Mouse (Mus musculus): ENCODE measurements around the gene Kalrn.

Kalrn gene

GRCm38 (mm10) chr16:34079511-34079910 is 493.8 kb downstream of the Kalrn start:
- no peak for ATAC-seq (ENCODE audit: low TSS enrichment)

- ATAC-seq (ENCODE audit: low TSS enrichment): peak; percentile 64
These were observed 494.6 kb downstream of the Kalrn start for GRCm38 (mm10) chr16:34078732-34079131.

DNA sequence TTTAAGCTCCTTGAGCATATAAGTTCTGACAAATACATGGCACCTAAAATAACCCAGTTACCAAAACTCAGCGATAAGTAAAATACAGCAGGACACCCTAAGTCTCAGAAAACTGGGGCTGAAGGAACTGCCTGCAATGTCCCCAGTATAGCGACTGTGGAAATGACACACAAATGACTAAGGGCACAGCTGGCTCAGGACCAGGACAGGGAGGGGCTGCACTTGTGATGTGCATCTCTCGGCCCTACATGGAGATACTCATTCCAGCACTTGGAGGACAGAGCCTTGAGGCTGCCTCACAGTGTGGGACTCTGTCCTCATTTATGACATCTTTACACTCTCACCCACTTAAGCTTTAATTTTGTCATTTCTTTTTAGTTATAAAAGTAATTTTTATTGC is 497.2 kb downstream of the Kalrn start:
- ATAC-seq (ENCODE audit: low TSS enrichment): peak; percentile 11; the same call in 1 of the 2 replicates

GRCm38 (mm10) chr16:34073930-34074329 is 499.4 kb downstream of the Kalrn start:
- ATAC-seq (ENCODE audit: low TSS enrichment): no peak

- no peak for ATAC-seq (ENCODE audit: low TSS enrichment)
These were observed 501.2 kb downstream of the Kalrn start for GRCm38 (mm10) chr16:34072136-34072535.

DNA sequence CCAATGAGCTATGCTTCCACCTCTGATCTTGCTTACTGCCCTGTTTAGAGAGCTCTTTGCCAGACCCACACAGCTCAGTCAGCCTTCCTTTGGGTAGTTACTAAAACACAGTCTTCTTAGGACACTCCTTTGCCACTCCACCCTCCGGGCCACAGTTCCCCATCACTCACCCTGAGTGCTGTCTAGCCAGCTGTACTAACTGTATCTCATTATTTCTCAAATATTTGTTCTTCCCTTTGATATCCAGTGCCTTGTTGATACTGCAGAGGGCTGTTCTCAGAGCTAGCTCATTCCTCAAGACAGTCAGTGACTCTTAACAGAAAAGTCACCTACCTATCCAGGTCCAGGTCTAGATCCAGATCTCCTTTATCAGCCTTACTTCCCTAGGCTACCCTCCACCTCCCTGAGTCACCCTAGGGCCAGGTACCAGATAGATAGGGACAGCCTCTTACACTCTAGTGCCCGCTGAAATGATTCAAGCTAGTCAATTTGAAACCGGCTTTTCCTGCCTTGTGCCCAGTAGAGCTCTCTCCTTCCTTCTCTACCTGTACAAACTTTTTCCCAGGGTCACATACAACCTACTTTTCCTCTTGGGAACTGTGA is 502.0 kb downstream of the Kalrn start:
- no peak for ATAC-seq (ENCODE audit: low TSS enrichment)

- no peak for ATAC-seq (ENCODE audit: low TSS enrichment)
These were observed 503.9 kb downstream of the Kalrn start for GRCm38 (mm10) chr16:34069481-34069880.

DNA sequence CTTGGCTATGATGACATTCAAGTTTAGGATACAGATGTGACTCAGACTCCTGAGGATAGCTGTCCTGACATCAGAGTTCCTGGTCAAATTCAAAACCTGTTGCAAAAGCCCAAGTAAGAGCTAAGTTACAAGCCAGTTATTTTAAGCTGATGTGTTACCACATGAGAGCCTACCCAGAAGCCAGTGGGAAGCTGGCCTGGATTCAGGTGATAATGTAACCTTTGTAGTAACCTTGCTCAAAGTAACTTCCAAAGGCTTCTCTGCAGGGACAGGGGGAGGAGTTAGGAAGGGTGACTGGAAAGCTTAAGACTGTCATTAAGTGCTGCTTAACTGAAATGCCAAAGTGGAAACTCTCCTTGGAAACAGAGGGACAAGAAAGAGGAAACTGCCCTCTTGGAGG is 506.4 kb downstream of the Kalrn start:
- ATAC-seq (ENCODE audit: low TSS enrichment): no peak

DNA sequence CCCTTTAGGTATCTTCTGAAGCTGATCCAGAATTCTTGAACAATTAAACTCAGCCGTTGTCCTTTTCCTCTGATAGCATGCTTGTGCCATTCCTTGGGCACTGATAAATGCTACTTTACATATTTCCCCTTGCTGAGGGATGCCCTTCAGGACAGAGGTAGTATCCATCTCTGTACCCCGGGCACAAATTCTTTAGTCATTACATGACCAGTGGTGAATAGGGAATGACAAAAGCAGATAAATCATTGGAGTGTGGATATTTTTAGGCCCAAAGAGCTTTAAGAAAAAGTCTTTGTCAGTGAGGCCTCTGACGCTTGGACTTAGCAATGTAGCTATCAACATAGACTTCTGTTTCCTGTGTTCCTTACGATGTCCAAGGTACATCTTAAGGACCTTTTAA is 507.0 kb downstream of the Kalrn start:
- no peak for ATAC-seq (ENCODE audit: low TSS enrichment)

- ATAC-seq (ENCODE audit: low TSS enrichment): no peak
These were observed 510.0 kb downstream of the Kalrn start for GRCm38 (mm10) chr16:34063313-34063712.

- no peak for ATAC-seq (ENCODE audit: low TSS enrichment)
These were observed 511.7 kb downstream of the Kalrn start for GRCm38 (mm10) chr16:34061661-34062060.

DNA sequence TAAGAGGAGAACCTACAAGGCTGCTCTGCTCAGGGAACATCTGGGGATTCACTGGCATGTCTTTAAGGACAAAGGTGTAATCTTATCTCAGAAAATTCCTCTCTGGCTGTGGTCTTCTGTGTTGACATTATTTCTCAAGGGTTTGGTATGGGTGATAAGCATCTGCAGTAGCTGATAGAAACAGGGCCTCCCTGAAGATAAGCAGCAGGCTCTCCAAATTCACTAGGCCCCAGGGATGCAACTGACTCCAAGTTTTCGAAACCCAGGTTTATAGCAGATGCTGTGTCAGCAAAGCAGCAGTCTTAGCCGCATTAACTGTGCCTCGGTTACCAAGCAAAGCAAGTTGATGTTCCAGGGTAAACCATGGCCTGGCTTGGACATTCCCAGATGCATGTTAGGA is 514.7 kb downstream of the Kalrn start:
- ATAC-seq (ENCODE audit: low TSS enrichment): no peak

- no peak for ATAC-seq (ENCODE audit: low TSS enrichment)
These were observed 515.9 kb downstream of the Kalrn start for GRCm38 (mm10) chr16:34057464-34057863.

DNA sequence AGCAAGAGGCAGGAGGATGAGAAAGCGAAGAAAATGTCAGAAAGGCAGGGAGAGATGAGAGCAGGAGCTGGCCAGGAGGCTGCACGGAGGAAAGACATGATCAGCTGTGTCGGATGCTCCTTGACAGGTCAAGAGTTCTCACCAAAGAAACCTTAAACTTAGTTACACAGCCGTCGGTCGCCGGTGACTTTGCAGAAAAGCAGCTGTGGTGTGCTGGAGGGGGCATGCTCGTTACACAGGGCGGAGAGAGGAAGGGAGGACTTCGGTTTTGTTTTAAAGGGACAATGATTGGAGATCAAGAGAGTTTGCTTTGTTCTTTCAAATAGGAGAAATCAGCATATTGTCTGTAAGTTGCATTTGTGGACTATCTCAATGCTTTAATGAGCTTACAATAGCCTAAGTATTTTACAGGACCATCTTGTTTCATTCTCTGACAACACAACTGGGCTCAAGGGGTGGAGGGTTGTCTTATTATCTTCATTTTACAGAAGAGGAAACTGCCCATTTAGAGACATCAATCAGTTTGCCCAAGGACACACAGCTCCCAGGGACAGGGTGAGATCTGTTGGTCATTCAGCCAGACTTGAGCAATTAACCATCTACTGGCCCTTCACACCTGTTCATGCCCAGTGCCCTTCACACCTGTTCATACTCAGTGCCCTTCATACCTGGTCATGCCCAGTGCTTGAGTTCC is 516.8 kb downstream of the Kalrn start:
- ATAC-seq (ENCODE audit: low TSS enrichment): no peak

DNA sequence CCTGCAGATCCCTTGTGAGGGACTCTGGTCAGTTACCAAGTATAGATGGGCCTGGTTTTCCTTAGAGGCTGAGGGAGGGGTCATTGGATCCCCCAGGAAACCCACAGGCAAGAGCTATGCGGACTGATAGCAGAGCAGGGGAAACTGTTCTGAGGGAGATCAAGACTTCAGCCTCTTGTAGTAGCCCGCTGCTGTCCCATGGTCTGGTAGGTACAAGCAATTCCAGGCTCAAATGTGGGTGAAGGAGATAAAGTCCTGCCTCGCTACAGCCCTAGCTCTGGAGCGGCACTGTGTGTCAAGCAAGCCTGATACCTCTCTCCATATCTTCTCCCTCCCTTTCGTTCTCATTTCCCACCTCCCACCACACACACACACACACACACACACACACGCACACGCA is 523.2 kb downstream of the Kalrn start:
- no peak for ATAC-seq (ENCODE audit: low TSS enrichment)

DNA sequence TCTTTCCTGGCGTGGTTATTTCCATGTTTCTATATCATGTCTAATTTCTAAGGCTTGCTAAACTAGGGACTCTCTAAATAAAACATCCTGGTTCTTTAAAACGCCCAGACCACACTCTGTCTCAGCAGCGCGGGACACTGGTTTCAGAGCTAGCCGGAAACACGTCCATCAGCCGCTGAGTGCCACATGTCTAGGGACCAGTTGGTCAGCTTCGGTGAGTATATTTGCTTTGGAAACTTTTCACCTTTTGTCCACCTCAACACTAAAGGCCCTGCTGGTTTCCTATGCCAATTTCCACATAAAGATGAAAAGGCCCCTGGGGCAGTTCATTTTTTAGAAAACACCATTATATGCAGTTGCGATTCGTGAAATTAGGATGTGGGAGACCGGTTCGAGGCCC is 524.0 kb downstream of the Kalrn start:
- ATAC-seq (ENCODE audit: low TSS enrichment): no peak

DNA sequence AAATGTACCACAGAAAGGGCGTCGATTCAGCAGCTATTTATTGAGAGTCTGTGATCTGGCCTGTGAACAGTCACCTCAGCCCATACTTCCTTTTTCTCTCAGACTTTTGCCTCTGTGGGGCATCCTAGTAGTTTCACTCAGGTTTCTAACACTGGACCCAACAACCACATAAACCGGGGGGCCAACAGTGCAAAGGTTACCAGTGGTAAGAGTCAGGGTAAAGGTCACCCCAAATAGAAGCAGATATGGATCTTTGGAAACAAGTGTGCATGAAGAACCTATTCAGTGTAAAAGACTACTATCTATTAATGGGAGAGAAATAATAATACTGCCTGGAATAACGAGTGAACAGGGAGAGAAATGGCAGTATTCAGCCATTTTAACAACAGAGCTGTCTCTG is 525.1 kb downstream of the Kalrn start:
- ATAC-seq (ENCODE audit: low TSS enrichment): no peak

- ATAC-seq (ENCODE audit: low TSS enrichment): no peak
These were observed 525.8 kb downstream of the Kalrn start for GRCm38 (mm10) chr16:34047543-34047942.

DNA sequence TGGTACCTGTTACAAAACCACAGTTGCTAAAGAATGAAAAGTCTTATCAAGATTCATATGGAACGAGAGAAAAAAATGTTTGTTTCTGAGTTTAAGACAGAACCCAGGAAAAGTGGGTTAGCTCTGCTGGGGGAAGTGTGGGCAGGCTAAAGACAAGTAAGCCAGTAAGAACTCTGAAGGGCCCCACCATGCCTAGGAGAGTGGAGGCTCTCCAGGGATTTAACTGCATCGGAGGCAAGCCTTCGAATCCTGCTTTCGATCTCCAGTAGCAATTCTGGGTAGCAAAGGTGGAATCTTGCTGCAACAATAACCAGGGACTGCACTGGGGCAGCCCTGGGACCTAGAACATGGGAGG is 526.3 kb downstream of the Kalrn start:
- ATAC-seq (ENCODE audit: low TSS enrichment): peak; percentile 53; the same call in 1 of the 2 replicates

DNA sequence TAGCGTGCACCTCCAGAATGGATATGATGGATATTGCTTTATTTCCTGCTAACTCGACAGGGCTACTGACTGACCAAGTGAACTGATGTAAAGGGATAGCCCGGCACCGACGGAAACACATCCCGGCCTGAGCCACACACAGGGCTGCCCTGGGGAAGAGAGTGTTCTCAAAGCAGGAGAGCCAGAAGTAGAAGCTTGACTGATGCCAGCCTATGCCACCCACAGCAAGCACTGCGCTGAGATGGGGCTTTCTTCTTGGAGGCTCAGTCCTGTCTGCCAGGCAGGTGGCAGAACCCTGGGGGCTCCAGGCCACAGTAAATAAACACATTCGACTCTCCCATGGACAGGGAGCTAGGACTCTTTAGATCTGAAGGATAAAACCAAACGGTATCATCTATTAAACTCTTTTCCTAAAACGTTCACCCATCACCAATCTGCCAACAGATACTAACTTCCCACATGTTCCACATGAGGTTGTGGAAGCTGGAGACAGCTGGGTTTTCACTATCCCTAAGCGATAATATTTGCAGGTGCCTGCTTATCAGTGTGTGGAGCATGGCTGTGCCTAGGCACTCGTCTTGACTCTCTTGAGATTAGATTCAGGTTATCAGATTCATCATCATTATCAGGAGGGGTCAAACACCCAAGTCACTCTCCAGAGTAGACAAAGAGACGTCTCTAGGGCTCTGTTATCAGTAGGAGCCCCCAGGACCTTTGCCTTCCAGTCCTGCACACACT is 526.9 kb downstream of the Kalrn start:
- ATAC-seq (ENCODE audit: low TSS enrichment): peak; percentile 74

DNA sequence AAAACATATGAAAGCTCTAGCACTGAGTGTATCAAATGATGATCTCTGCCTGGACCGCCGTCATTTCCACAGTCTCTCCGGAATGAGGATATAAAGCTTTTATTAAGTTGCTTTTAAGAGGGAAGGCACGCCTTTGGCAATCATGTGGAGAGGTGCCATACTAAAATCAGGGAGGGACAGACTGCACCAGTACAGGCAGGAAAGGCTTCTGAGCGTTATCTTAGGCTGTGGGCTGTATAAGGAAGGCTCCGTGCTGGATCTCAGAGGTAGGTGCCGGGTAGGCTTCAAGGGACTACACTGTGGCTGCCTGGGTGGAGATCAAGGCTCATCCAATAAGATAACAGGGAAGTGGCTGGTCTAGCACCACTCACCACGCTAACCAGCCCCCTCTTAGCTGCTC is 528.8 kb downstream of the Kalrn start:
- ATAC-seq (ENCODE audit: low TSS enrichment): no peak

DNA sequence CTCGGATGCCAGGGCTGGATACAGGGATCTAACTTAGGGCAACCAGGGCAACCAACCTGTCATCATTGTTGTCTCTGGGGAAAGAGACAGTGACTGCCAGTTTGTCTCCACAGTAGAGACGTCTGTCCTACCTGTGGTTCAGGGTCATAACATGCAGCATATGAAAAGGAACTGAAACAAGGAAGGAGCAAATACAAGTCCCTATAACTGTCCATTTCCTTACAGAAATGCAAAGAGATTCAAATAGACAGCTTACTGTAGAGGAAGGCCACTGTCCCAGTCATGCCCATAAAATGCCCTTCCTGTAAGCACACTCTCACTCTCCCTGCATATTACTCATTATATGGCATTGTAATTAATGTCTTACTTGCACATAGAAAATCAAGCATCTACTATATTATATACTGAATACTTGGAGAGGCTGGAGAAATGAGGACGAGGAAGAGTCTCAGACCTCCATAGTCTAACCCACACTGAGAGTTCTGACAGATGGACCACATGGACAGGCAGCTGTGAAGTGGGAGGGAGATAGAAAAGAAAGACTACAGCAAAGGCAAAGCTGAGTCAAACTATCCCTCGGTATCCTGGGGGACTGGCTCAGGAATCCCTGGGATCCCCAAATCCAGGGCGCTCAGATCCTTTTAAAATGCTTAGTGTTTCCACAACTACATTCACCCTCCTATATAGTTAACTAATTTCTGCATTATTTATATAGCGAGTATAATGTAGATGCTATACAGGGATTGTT is 530.1 kb downstream of the Kalrn start:
- peak; percentile 53 for ATAC-seq (ENCODE audit: low TSS enrichment)
